Mouse (Mus musculus) liver, embryonic 14 days (tissue): ENCODE measurements around the gene Cenpq. TPM values are rescaled to one million over a fixed set of nuclear protein-coding genes. Genes with fewer than 3 reads are reported as not detected.

Experiments
- polyA plus RNA-seq: library from polyadenylated mRNA; depleted of rRNA; stranded (reverse); fragments of >200 nt; gene quantifications from 2 replicates; pipeline ENCODE4 v1.2.3, GENCODE M21; 2012; rRNA removed

The Cenpq gene
- 18.2 and 19.0 TPM in 2 replicates for polyA plus RNA-seq

DNA sequence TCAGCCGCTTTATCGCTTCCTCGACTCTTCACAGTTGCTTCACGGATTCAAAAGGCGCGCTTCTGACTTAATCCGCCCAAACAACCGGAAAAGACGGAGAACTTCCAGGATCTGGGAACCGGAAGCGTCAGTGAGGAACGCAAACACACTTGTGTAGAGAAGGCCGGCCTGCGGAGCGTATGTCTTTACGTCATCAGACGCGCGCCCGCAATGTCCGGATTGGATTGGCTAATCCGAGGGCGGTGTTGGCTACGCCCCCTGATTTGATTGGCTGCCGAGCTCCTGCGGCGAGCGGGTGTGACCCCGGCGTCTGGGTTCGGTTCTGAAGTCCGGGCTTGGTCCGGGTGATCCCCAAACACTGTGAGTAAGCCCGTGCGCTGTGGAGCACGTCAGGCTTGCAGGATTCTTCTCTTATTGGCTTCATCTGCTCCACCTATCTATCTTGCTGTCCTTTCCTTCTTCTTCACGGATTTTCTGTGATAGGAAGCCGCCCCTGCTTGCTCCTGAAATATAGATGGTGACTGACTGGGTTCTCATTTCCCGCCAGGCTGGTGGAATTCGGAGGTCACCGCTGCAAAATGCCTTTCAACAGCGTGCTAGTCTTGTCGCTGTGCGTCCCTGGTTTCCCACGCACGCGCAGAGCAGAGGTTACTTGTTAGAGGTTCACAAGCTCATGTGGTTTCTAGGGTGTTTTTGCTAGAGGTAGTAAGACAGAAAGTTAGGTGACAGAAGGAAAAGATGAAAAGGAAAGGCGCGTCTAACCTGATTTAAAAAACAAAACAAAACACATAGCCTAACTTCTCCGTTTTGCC lies at the start of gene Cenpq, which contains the start of gene Mut:
Gene Cenpq (minus strand): TSS at position 628 of the 812 bp plus-strand sequence.
Gene Mut (plus strand): TSS at position 266 of the 812 bp plus-strand sequence.

DNA sequence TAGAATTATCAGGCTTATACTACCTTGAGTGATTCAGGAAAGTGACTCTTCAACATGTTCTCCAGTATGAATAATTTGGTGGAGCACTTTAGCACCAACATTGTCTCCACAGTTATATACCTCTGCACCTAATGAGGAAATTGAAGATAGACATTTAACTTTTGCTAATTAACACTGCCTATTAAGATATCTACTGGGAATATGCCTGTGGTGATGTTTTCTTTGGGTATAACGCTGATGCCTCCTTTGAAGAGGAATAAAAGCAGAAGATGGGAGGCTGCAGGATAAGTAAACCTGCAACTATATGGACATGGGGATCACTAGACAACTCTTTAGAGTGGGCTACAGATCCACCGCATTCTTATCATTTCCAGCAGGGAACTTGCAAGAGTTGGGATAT lies 20.6 kb downstream of the Cenpq start, which contains the start of gene Glyatl3:
Gene Glyatl3 (minus strand): TSS at position 101 of the 400 bp plus-strand sequence.

DNA sequence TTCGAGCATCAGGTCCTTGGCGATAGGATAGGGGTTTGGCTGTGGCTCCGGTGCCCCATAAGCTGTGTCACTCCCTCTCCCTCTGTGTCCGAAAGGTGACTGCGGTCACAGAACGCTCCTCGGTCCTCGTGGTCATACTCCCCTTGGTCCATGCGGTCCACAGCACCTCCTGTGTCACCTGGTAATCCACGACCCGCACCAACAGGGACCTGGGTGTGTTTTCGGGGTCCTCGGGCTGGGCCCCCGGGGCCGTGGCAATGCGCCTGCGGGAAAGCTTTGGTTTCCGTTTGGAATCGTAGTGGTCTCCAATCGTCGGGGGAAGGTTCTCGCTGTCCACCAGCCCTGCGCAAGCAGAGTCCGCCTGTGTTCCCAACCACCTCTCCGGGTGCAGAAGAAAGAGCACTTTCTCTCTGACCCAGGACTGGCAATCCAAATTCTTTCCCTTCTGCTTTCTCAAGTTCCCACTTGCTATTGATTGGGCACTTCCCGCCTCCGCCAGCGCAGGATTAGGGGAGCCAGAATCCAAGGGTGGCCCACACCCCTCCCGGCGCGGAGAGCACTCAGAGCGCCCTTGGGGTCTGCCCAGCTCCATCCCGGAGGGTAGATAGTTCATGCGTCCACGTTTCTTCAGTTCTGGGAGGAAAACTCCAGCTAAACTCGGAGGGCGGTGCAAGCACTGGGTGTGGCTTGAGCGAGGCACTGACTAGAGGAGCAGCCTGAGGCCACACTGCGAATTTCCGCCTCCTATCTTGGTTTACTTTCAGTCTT lies 54.7 kb downstream of the Cenpq start, which contains the start of gene 9130008F23Rik:
Gene 9130008F23Rik (minus strand): TSS at position 636 of the 768 bp plus-strand sequence.

Other genes with a start within 250 kb of the Cenpq start
- not detected in 2 replicates for gene Esp1, start 207.9 kb downstream of the Cenpq start, polyA plus RNA-seq
- gene Crisp2, start 128.0 kb downstream of the Cenpq start, polyA plus RNA-seq = 0.15 and 0.20 TPM in 2 replicates
- 134 and 170 TPM in 2 replicates for gene Rhag, start 123.9 kb downstream of the Cenpq start, polyA plus RNA-seq
- 0.47 and 0.52 TPM in 2 replicates for gene 9130008F23Rik, start 54.5 kb downstream of the Cenpq start, polyA plus RNA-seq
- gene Glyatl3, start 20.7 kb downstream of the Cenpq start, polyA plus RNA-seq = 0.03 TPM in 1 of 2 replicates, not detected in the other
- gene Mut, start 362 bp downstream of the Cenpq start, polyA plus RNA-seq = 13.8 and 15.5 TPM in 2 replicates